Mouse (Mus musculus) hindbrain, embryonic 16.5 days (tissue): ENCODE results near the gene Slc38a10. TPM values are rescaled to one million over a fixed set of nuclear protein-coding genes. Genes with fewer than 3 reads are reported as not detected.

Experiments used
- ATAC-seq: fragments of 200-750 bp; cut with Nextera tagmentation; 2 replicates; pipeline ENCODE4 v1.8.0; 2017; ENCODE audit warnings: moderate TSS enrichment, moderate library complexity
- H3K27ac ChIP-seq: fragments of 300-500 bp; sonication (generic); 2 replicates; pipeline ENCODE4 v1.5.1; 2014; ENCODE audit warnings: low read depth, mild to moderate bottlenecking, control low read depth, low read length, moderate library complexity
- H3K27me3 ChIP-seq: fragments of 300-500 bp; sonication (generic); replicated peaks from 2 replicates; pipeline ENCODE4 v1.6.1; 2014; ENCODE audit warnings: low read length; ENCODE audit not compliant: control insufficient read depth, insufficient read depth
- H3K36me3 ChIP-seq: fragments of 300-500 bp; sonication (generic); 2 replicates; pipeline ENCODE4 v1.6.1; 2014; ENCODE audit warnings: mild to moderate bottlenecking, low read length, moderate library complexity, mixed read lengths; ENCODE audit not compliant: control insufficient read depth, insufficient read depth
- H3K4me1 ChIP-seq: fragments of 300-500 bp; sonication (generic); 2 replicates; pipeline ENCODE4 v1.6.1; 2014; ENCODE audit warnings: low read depth, low read length; ENCODE audit not compliant: control insufficient read depth, insufficient read depth
- H3K4me2 ChIP-seq: fragments of 300-500 bp; sonication (generic); 2 replicates; pipeline ENCODE4 v1.6.1; 2014; ENCODE audit warnings: mild to moderate bottlenecking, low read length, control low read depth, moderate library complexity
- H3K4me3 ChIP-seq: fragments of 300-500 bp; sonication (generic); 2 replicates; pipeline ENCODE4 v1.5.1; 2014; ENCODE audit warnings: mild to moderate bottlenecking, low read length, control low read depth, moderate library complexity
- H3K9ac ChIP-seq: fragments of 300-500 bp; sonication (generic); 2 replicates; pipeline ENCODE4 v1.6.1; 2014; ENCODE audit warnings: low read depth, mild to moderate bottlenecking, control low read depth, low read length, moderate library complexity
- H3K9me3 ChIP-seq: fragments of 300-500 bp; sonication (generic); 2 replicates; pipeline ENCODE4 v1.6.1; 2014; ENCODE audit warnings: mild to moderate bottlenecking, low read length, moderate library complexity; ENCODE audit not compliant: control insufficient read depth
- WGBS: fragments of 180-500 bp; shearing (Covaris S2); extraction: QIAGEN DNeasy Blood & Tissue Kit; methylation state at CpG from one replicate; pipeline ENCODE4 v1.1.7; 2014; 5-methylcytosine and 5-hydroxymethylcytosine counted together
- polyA plus RNA-seq: library from polyadenylated mRNA; unstranded; fragments of >200 nt; fragmentation: Nextera tagmentation; extraction: Ambion mirVana; gene quantifications from 2 replicates; pipeline ENCODE4 v1.2.1, GENCODE M21; 2015

Slc38a10 gene
- polyA plus RNA-seq, 1 experiment from 2014 or later: 114 TPM

DNA sequence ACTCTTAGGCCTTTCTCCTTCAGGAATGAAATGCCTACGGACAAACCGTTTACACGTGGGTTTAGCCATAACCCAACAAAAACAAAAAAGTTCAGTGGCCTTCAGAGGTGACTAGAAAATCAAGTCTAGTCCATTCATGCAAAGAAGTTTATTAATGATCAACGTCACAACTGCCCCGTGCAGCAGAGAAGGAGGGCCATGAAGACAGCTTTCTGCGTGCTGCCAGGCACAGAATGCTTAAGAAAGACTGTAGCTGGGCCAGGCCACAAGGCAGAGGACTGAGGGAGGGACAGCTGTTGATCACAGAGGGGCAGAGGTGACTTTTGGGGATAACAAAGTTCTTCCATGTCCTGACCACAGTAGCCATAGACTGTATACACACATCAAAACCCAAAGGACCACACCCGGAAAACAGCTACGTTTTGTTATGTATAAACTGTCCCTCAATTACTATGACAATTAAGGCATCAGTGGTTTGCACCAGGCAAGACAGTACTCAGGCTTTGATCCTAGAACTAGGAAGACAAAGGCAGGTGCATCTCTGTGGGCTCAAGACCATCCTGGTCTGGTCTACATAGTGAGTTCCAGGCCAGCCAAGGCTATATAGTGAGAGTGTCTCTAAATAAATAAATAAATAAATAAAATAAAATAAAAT is 2.8 kb downstream of the Slc38a10 start:
- 82% methylated on average over 8 of the region's 8 CpGs for WGBS
- no peak overlapping the region for H3K4me2 ChIP-seq
- ATAC-seq: no peak
- H3K9me3 ChIP-seq: no peaks in the 10 kb centered on the region
- H3K9ac ChIP-seq: no peak overlapping the region
- H3K27me3 ChIP-seq: no peaks in the 10 kb centered on the region
- no peak overlapping the region for H3K27ac ChIP-seq
- H3K4me3 ChIP-seq: no peak overlapping the region
- no peaks in the 10 kb centered on the region for H3K36me3 ChIP-seq
- H3K4me1 ChIP-seq: peaks cover 13% of the 10 kb centered on the region

GRCm38 (mm10) chr11:120143708-120144497 is 7.2 kb downstream of the Slc38a10 start:
- H3K9ac ChIP-seq: no peak overlapping the region
- H3K4me1 ChIP-seq: peaks cover 4% of the 10 kb centered on the region
- no peak overlapping the region for H3K4me2 ChIP-seq
- H3K27me3 ChIP-seq: no peaks in the 10 kb centered on the region
- H3K27ac ChIP-seq: no peak overlapping the region
- peaks cover 2% of the 10 kb centered on the region; the same call in 1 of the 2 replicates for H3K36me3 ChIP-seq
- 72% methylated on average over 13 of the region's 13 CpGs for WGBS
- no peak for ATAC-seq
- no peaks in the 10 kb centered on the region for H3K9me3 ChIP-seq
- H3K4me3 ChIP-seq: no peak overlapping the region

DNA sequence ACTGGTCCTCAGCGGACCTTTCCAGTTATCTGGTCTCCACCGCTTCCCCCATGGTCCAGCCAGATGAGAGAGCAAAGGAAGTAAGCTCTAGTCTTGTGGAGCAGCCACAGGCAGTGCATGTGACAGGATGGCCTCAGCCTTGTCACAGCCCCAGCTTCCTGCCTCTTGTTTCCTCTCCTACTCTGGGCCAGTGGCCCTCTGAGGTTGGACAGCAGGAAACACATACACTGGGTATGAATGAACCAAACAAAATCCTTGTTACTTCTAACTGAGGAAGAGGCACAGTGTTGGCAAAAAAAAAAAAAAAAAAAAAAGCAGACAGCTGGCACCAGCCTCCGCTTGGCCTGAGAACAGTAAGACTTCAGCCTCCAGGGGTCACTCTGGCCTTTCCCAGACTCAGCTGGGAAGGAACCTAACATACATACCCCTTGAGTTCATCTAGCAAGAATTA is 8.5 kb downstream of the Slc38a10 start:
- peaks cover 6% of the 10 kb centered on the region for H3K36me3 ChIP-seq
- H3K27ac ChIP-seq: no peak overlapping the region
- H3K4me1 ChIP-seq: peaks cover 3% of the 10 kb centered on the region; the same call in 1 of the 2 replicates
- H3K9ac ChIP-seq: no peak overlapping the region
- 75% methylated on average over 3 of the region's 3 CpGs for WGBS
- H3K9me3 ChIP-seq: no peaks in the 10 kb centered on the region
- no peak overlapping the region for H3K4me3 ChIP-seq
- no peaks in the 10 kb centered on the region for H3K27me3 ChIP-seq
- peak; percentile 85 for ATAC-seq
- no peak overlapping the region for H3K4me2 ChIP-seq

DNA sequence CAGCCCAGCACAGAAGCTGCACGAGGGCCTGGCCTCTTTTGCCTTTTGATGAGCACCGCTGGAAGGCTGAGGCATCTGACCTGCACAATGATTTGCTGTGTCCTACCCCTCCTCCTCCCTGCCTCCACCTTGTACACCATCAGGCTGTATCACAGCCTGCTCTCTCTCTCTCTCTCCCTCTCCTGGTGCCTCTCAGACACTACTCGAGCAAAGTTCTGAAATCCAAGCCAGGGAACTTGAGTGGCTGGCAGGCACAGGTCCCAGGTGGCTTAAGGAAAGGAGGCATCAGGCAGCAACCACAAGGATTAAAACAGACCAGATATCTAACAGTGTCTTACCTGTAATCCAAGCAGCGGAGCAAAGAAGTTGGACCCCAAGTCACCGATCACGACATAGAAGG is 10.9 kb downstream of the Slc38a10 start:
- ATAC-seq: no peak
- H3K9ac ChIP-seq: no peak overlapping the region
- H3K27me3 ChIP-seq: no peaks in the 10 kb centered on the region
- WGBS: 71% methylated on average over 6 of the region's 6 CpGs
- peaks cover 9% of the 10 kb centered on the region; the same call in 1 of the 2 replicates for H3K4me1 ChIP-seq
- no peak overlapping the region for H3K4me3 ChIP-seq
- no peak overlapping the region for H3K4me2 ChIP-seq
- peaks cover 6% of the 10 kb centered on the region for H3K36me3 ChIP-seq
- H3K27ac ChIP-seq: no peak overlapping the region
- no peaks in the 10 kb centered on the region for H3K9me3 ChIP-seq

DNA sequence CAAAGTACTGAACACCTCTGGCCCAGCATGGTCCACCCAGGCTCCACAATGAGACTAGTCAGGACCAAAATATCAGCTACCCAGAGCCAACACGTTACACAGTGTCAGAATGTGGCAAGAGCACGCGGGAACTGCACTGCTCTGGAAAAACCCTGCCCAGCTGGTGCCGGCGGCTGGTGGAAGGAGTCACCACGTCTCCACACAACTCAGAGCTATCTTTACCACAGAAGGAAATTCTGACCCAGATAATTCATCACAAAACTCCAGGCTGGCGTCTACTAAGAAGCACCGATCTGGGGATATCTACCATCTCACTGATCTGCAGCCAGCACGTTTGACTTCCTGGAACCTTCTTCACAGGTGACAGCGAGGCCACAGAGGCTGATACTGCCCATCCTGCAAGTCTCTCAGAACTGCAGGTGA is 11.8 kb downstream of the Slc38a10 start:
- no peak for ATAC-seq
- no peak overlapping the region for H3K4me2 ChIP-seq
- peaks cover 9% of the 10 kb centered on the region; the same call in 1 of the 2 replicates for H3K4me1 ChIP-seq
- H3K27me3 ChIP-seq: no peaks in the 10 kb centered on the region
- peaks cover 10% of the 10 kb centered on the region for H3K36me3 ChIP-seq
- WGBS: 93% methylated on average over 10 of the region's 10 CpGs
- H3K27ac ChIP-seq: no peak overlapping the region
- H3K9me3 ChIP-seq: no peaks in the 10 kb centered on the region
- H3K4me3 ChIP-seq: no peak overlapping the region
- H3K9ac ChIP-seq: no peak overlapping the region

GRCm38 (mm10) chr11:120137625-120138004 is 13.5 kb downstream of the Slc38a10 start:
- Histone ChIP-seq H3K27me3 (no peaks in the 10 kb centered on the region), H3K4me2 (no peak overlapping the region), H3K27ac (no peak overlapping the region), H3K4me3 (no peak overlapping the region), H3K9me3 (no peaks in the 10 kb centered on the region), H3K4me1 (peaks cover 6% of the 10 kb centered on the region; the same call in 1 of the 2 replicates), H3K36me3 (peaks cover 12% of the 10 kb centered on the region), H3K9ac (no peak overlapping the region)
- 58% methylated on average over 5 of the region's 5 CpGs for WGBS
- ATAC-seq: no peak

DNA sequence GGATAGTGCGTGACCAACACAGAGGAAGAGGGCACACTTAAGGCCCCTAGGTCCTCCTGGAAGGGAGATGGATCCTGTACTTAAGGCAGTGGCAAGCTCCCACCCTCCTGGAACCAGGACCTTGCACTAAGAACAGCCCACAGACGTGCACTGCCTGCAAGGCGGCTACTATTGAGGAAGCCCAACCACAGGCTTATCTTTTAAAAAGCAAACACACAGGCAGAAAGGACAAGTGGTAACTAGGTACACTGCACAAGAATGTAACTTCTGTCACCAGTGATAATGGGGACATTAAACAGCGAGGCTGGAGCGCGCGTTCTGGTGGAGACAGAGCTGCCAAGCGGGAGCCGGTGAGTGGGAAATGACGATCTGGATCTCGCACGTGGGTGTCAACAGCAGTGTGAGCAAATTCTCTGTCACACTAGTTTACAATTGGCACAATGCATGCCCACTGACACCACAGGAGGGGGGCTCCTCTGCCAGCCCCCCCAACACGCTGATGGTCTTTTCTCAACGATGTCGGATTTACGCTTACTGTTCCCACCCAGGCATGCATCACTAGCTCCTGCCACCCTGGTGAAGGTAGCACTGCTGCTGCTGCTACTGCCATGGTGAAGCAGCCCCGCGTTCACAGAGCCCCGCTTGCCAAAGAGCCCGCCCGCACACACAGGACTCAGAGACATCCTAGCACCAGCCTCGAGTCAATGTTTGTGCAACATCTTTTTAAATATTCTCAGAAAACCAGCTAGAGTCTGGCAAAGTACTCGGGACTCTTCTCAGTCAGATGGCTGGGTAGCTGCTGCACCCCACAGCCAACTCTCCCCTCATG is 14.1 kb downstream of the Slc38a10 start:
- H3K9ac ChIP-seq: no peak overlapping the region
- H3K27ac ChIP-seq: no peak overlapping the region
- no peak for ATAC-seq
- no peak overlapping the region; the same call in 1 of the 2 replicates for H3K4me2 ChIP-seq
- peaks cover 6% of the 10 kb centered on the region; the same call in 1 of the 2 replicates for H3K4me1 ChIP-seq
- WGBS: 45% methylated on average over 23 of the region's 23 CpGs
- no peak overlapping the region for H3K4me3 ChIP-seq
- peaks cover 16% of the 10 kb centered on the region for H3K36me3 ChIP-seq
- no peaks in the 10 kb centered on the region for H3K9me3 ChIP-seq
- H3K27me3 ChIP-seq: no peaks in the 10 kb centered on the region

DNA sequence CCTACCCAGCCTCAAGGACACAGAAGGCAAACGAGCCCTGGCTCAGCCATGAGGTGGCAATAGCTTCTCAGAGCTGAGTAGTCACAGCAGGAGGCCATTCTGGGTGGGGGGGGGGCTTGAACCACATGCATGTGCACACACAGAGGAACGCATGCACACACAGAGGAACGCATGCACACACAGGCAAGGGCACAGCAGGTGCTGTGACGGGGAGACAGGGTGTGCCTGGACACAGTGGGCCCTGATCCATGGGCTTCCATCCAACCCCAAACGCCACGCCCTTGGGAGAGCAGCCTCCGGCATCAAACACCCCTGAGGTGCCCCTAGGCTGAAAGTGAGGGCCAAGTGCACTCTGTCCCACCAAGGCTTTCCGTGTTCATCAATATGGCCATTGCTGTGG is 15.0 kb downstream of the Slc38a10 start:
- 0 out of 2 replicates have a peak, but pooled peaks have one; percentile 27 for ATAC-seq
- Histone ChIP-seq H3K9me3 (no peaks in the 10 kb centered on the region), H3K4me2 (no peak overlapping the region), H3K27me3 (no peaks in the 10 kb centered on the region), H3K9ac (no peak overlapping the region), H3K36me3 (peaks cover 18% of the 10 kb centered on the region), H3K4me3 (no peak overlapping the region), H3K4me1 (peaks cover 6% of the 10 kb centered on the region; the same call in 1 of the 2 replicates), H3K27ac (no peak overlapping the region)
- 77% methylated on average over 8 of the region's 8 CpGs for WGBS
